Comparison of ENCODE assay signal across 8 mouse cellular contexts in genomic region chr6:122810022-122810614, GRCm38 (mm10). TPM values are rescaled to one million over a fixed set of nuclear protein-coding genes. Genes with fewer than 3 reads are reported as not detected.
DNase-seq lines count a peak whose midpoint lies in the region; ATAC-seq and TF ChIP-seq lines count a peak whose summit lies in the region.

No protein-coding gene starts in this region.

- peak overlapping the region; percentile 49 for H3K9ac ChIP-seq in kidney, embryonic 15.5 days
- peak overlapping the region; percentile 91 for H3K9ac ChIP-seq in ES-Bruce4 (ENCODE audit: low read depth, poor library complexity, severe bottlenecking)
- H3K9ac ChIP-seq in limb, embryonic 13.5 days: peak overlapping the region; percentile 66

- H3K9me3 ChIP-seq in kidney, embryonic 15.5 days (replicated peaks): no peaks in the 10 kb centered on the region
- no peaks in the 10 kb centered on the region for H3K9me3 ChIP-seq in ES-Bruce4 (replicated peaks; ENCODE audit: control insufficient read depth, insufficient read depth, low read length, poor library complexity, severe bottlenecking)
- H3K9me3 ChIP-seq in forebrain, embryonic 10.5 days: no peaks in the 10 kb centered on the region
- no peaks in the 10 kb centered on the region for H3K9me3 ChIP-seq in limb, embryonic 13.5 days

- 1% methylated on average over 11 of the region's 11 CpGs for WGBS in kidney, embryonic 15.5 days
- under 1% methylated on average over 11 of the region's 11 CpGs for WGBS in forebrain, embryonic 10.5 days
- 2% methylated on average over 11 of the region's 11 CpGs for WGBS in limb, embryonic 13.5 days
- WGBS in small intestine, adult 2 months: 4% methylated on average over 11 of the region's 11 CpGs

- no peak for TF ChIP-seq POLR2A in ES-Bruce4 (IDR thresholded peaks at IDR 0.05; ENCODE audit: insufficient read depth, low read length)
- no peak for TF ChIP-seq POLR2A in small intestine, adult 2 months (IDR thresholded peaks at IDR 0.05; ENCODE audit: low read depth, low read length)

- H3K4me3 ChIP-seq in kidney, embryonic 15.5 days (replicated peaks): peak overlapping the region; percentile 73
- peak overlapping the region; percentile 100 for H3K4me3 ChIP-seq in ES-Bruce4 (ENCODE audit: low read depth, low read length)
- peak overlapping the region; percentile 75 for H3K4me3 ChIP-seq in forebrain, embryonic 10.5 days
- peak overlapping the region; percentile 67 for H3K4me3 ChIP-seq in limb, embryonic 13.5 days
- peak overlapping the region; percentile 79 for H3K4me3 ChIP-seq in small intestine, adult 2 months (ENCODE audit: low read depth, low read length)

- no peak for DNase-seq in kidney, postnatal 25 days
- DNase-seq in forebrain, embryonic 10.5 days (ENCODE audit: extremely low spot score, low spot score): no peak
- DNase-seq in frontal cortex, postnatal 10 days (ENCODE audit: low spot score in 2 of 2): no peak
- no peak for DNase-seq in gastrocnemius, postnatal 10 days

- H3K36me3 ChIP-seq in kidney, embryonic 15.5 days: no peaks in the 10 kb centered on the region
- H3K36me3 ChIP-seq in ES-Bruce4 (ENCODE audit: control insufficient read depth, insufficient read depth, low read length, poor library complexity, severe bottlenecking): no peaks in the 10 kb centered on the region
- no peaks in the 10 kb centered on the region for H3K36me3 ChIP-seq in forebrain, embryonic 10.5 days (replicated peaks)
- H3K36me3 ChIP-seq in limb, embryonic 13.5 days: no peaks in the 10 kb centered on the region
- H3K36me3 ChIP-seq in small intestine, adult 2 months (ENCODE audit: control insufficient read depth, insufficient read depth, low read length): no peaks in the 10 kb centered on the region

- no peaks in the 10 kb centered on the region for H3K27me3 ChIP-seq in kidney, embryonic 15.5 days
- no peaks in the 10 kb centered on the region for H3K27me3 ChIP-seq in ES-Bruce4 (ENCODE audit: control insufficient read depth, insufficient read depth, low read length, poor library complexity, severe bottlenecking)
- no peaks in the 10 kb centered on the region; the same call in 1 of the 2 replicates for H3K27me3 ChIP-seq in forebrain, embryonic 10.5 days (ENCODE audit: poor library complexity, severe bottlenecking)
- H3K27me3 ChIP-seq in limb, embryonic 13.5 days: no peaks in the 10 kb centered on the region
- H3K27me3 ChIP-seq in small intestine, adult 2 months (ENCODE audit: control insufficient read depth, insufficient read depth, low read length): no peaks in the 10 kb centered on the region

- peaks cover 10% of the 10 kb centered on the region for H3K4me1 ChIP-seq in kidney, embryonic 15.5 days
- H3K4me1 ChIP-seq in ES-Bruce4 (ENCODE audit: control insufficient read depth, insufficient read depth, low read length): no peaks in the 10 kb centered on the region
- H3K4me1 ChIP-seq in forebrain, embryonic 10.5 days: peaks cover 14% of the 10 kb centered on the region
- H3K4me1 ChIP-seq in limb, embryonic 13.5 days: peaks cover 6% of the 10 kb centered on the region
- H3K4me1 ChIP-seq in small intestine, adult 2 months (ENCODE audit: control insufficient read depth, insufficient read depth, insufficient read length, low read length): no peaks in the 10 kb centered on the region

- H3K4me2 ChIP-seq in kidney, embryonic 15.5 days: peak overlapping the region; percentile 70
- H3K4me2 ChIP-seq in limb, embryonic 13.5 days (replicated peaks): peak overlapping the region; percentile 72

- TF ChIP-seq CTCF in ES-Bruce4 (IDR thresholded peaks at IDR 0.05; ENCODE audit: low read depth, low read length): no peak
- no peak for TF ChIP-seq CTCF in small intestine, adult 2 months (IDR thresholded peaks at IDR 0.05; ENCODE audit: extremely low read depth, insufficient read length, insufficient replicate concordance, low read depth, low read length)

- peak overlapping the region; percentile 100 for H3K27ac ChIP-seq in kidney, embryonic 15.5 days
- H3K27ac ChIP-seq in ES-Bruce4 (ENCODE audit: insufficient read depth, low read length): peak overlapping the region; percentile 98
- H3K27ac ChIP-seq in forebrain, embryonic 10.5 days: peak overlapping the region; percentile 95
- peak overlapping the region; percentile 92 for H3K27ac ChIP-seq in limb, embryonic 13.5 days
- peak overlapping the region; percentile 95 for H3K27ac ChIP-seq in small intestine, adult 2 months (ENCODE audit: insufficient read depth, low read depth, low read length)

- ATAC-seq in kidney, embryonic 15.5 days (replicated peaks; ENCODE audit: low FRiP score): no peak
- ATAC-seq in limb, embryonic 13.5 days (ENCODE audit: low FRiP score, low read depth): no peak

- TF ChIP-seq EP300 in ES-Bruce4 (IDR thresholded peaks at IDR 0.05; ENCODE audit: insufficient read depth, low read depth, low read length): no peak

RNA-seq across cellular contexts. Expression of gene Slc2a3, which starts 8.7 kb away (rescaled TPM):
- 7.8 and 10.4 TPM in 2 replicates for polyA plus RNA-seq in kidney, embryonic 15.5 days (2015; fragmentation: Nextera tagmentation; extraction: Ambion mirVana)
- polyA plus RNA-seq in ES-Bruce4 (2011; ENCODE audit: insufficient read depth, insufficient read length, low read depth, missing spikeins): 1,494 and 1,686 TPM in 2 replicates
- polyA plus RNA-seq in forebrain, embryonic 10.5 days (2016; fragmentation: Nextera tagmentation; extraction: Ambion mirVana): 67.3 and 70.7 TPM in 2 replicates
- 72.7 and 83.0 TPM in 2 replicates for polyA plus RNA-seq in limb, embryonic 13.5 days (2015; fragmentation: Nextera tagmentation; extraction: Ambion mirVana)
- polyA plus RNA-seq in small intestine, adult 2 months (2012; rRNA removed): 1.0 and 1.3 TPM in 2 replicates
- total RNA-seq in gastrocnemius, postnatal 10 days (2021): 1 to 10 TPM; 2.2 to 3.8 TPM

RNA-seq across cellular contexts. Expression of gene Foxj2, which starts 9.6 kb away (rescaled TPM):
- polyA plus RNA-seq in kidney, embryonic 15.5 days (2015; fragmentation: Nextera tagmentation; extraction: Ambion mirVana): 6.0 and 6.3 TPM in 2 replicates
- 10.9 and 11.6 TPM in 2 replicates for polyA plus RNA-seq in ES-Bruce4 (2011; ENCODE audit: insufficient read depth, insufficient read length, low read depth, missing spikeins)
- 2.2 and 2.3 TPM in 2 replicates for polyA plus RNA-seq in forebrain, embryonic 10.5 days (2016; fragmentation: Nextera tagmentation; extraction: Ambion mirVana)
- 6.4 and 7.1 TPM in 2 replicates for polyA plus RNA-seq in limb, embryonic 13.5 days (2015; fragmentation: Nextera tagmentation; extraction: Ambion mirVana)
- polyA plus RNA-seq in small intestine, adult 2 months (2012; rRNA removed): 5.9 and 12.3 TPM in 2 replicates
- total RNA-seq in gastrocnemius, postnatal 10 days (2021): 10 to 100 TPM; 18.4 to 22.9 TPM

RNA-seq across cellular contexts. Expression of gene C3ar1, which starts 45.8 kb away (rescaled TPM):
- 1.9 and 2.1 TPM in 2 replicates for polyA plus RNA-seq in kidney, embryonic 15.5 days (2015; fragmentation: Nextera tagmentation; extraction: Ambion mirVana)
- 0.15 TPM in 1 of 2 replicates, not detected in the other for polyA plus RNA-seq in ES-Bruce4 (2011; ENCODE audit: insufficient read depth, insufficient read length, low read depth, missing spikeins)
- polyA plus RNA-seq in forebrain, embryonic 10.5 days (2016; fragmentation: Nextera tagmentation; extraction: Ambion mirVana): 0.89 and 1.1 TPM in 2 replicates
- 3.6 and 3.8 TPM in 2 replicates for polyA plus RNA-seq in limb, embryonic 13.5 days (2015; fragmentation: Nextera tagmentation; extraction: Ambion mirVana)
- polyA plus RNA-seq in small intestine, adult 2 months (2012; rRNA removed): 1.2 and 1.8 TPM in 2 replicates
- 1 to 10 TPM; 1.7 to 2.6 TPM for total RNA-seq in gastrocnemius, postnatal 10 days (2021)

Comparison
In these comparisons a context has a peak if more than half of its experiments do, and no peak if none do; other contexts are left out.
1. RNA of gene Slc2a3, which starts 8.7 kb away (polyA plus RNA-seq): 1,494 to 1,686 TPM in ES-Bruce4; 72.7 to 83.0 TPM in limb, embryonic 13.5 days, 67.3 to 70.7 TPM in forebrain, embryonic 10.5 days, 7.8 to 10.4 TPM in kidney, embryonic 15.5 days and 1.0 to 1.3 TPM in small intestine, adult 2 months; every median in the first group is over 10 times any median in the second.
2. Peak in every context shown above with its lines, with median percentiles within 50 percentile points of each other: H3K27ac ChIP-seq, H3K4me3 ChIP-seq and H3K9ac ChIP-seq.